ENCODE assay signal across 8 mouse cellular contexts in the genomic region with DNA sequence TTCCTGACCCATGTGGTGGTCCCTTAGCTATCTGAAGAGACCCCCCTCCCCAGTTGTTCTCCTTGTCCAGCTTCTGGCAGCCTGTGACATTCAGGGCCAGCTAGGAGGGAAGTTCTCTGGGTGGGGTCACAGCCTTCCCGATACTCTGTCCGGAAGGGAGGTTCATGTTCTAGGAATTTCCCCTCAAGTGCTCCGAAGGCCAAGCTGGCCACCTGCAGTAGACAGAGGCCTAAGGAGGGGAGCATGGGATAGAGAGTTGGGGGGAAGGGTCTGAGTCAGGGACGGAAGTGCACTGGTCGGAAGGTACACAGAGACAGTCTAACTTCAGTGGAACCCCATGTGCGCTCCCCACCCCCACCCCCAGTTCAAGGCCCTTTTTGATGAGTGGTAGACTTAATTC. TPM values are rescaled to one million over a fixed set of nuclear protein-coding genes. Genes with fewer than 3 reads are reported as not detected.
DNase-seq lines count a peak whose midpoint lies in the region; ATAC-seq and TF ChIP-seq lines count a peak whose summit lies in the region.

No protein-coding gene starts in this region.

- H3K9me3 ChIP-seq in hindbrain, embryonic 11.5 days (ENCODE audit: control insufficient read depth, low read length) = no peaks in the 10 kb centered on the region
- H3K9me3 ChIP-seq in stomach, embryonic 16.5 days (replicated peaks; ENCODE audit: control insufficient read depth, low read length) = no peaks in the 10 kb centered on the region

- 61% methylated on average over 6 of the region's 6 CpGs for WGBS in hindbrain, embryonic 11.5 days
- 24% methylated on average over 6 of the region's 6 CpGs for WGBS in lung, adult 2 months
- WGBS in stomach, embryonic 16.5 days = 38% methylated on average over 6 of the region's 6 CpGs

- DNase-seq in left cerebral cortex, adult 2 months (ENCODE audit: extremely low spot score in 1 of 2, low spot score in 2 of 2) = no peak
- DNase-seq in left cerebral cortex, adult 18-20 months (ENCODE audit: low spot score in 2 of 2) = no peak
- DNase-seq in hindbrain, embryonic 11.5 days (ENCODE audit: low spot score) = no peak
- no peak for DNase-seq in lung, adult 2 months
- DNase-seq in urinary bladder, postnatal 25 days (ENCODE audit: low spot score) = no peak
- no peak for DNase-seq in ovary, postnatal 10 days (ENCODE audit: low spot score)
- DNase-seq in right cerebral cortex, postnatal 36 days (ENCODE audit: low spot score in 2 of 2) = no peak

- no peak for TF ChIP-seq CTCF in left cerebral cortex, adult 2 months (IDR thresholded peaks at IDR 0.05)
- TF ChIP-seq CTCF in lung, adult 2 months (IDR thresholded peaks at IDR 0.05; ENCODE audit: insufficient read depth, low read length) = no peak

- H3K4me3 ChIP-seq in left cerebral cortex, adult 2 months = no peak overlapping the region
- peak overlapping the region; percentile 22 for H3K4me3 ChIP-seq in hindbrain, embryonic 11.5 days (ENCODE audit: low read depth, low read length)
- no peak overlapping the region for H3K4me3 ChIP-seq in lung, adult 2 months (replicated peaks; ENCODE audit: extremely low read depth, low read depth, low read length)
- H3K4me3 ChIP-seq in stomach, embryonic 16.5 days (replicated peaks; ENCODE audit: low read length) = no peak overlapping the region

- H3K4me1 ChIP-seq in hindbrain, embryonic 11.5 days (replicated peaks; ENCODE audit: control insufficient read depth, insufficient read depth, low read length) = peaks cover 34% of the 10 kb centered on the region
- H3K4me1 ChIP-seq in lung, adult 2 months (ENCODE audit: control insufficient read depth, insufficient read depth, low read length) = peaks cover 35% of the 10 kb centered on the region
- peaks cover 18% of the 10 kb centered on the region for H3K4me1 ChIP-seq in stomach, embryonic 16.5 days (ENCODE audit: control insufficient read depth, insufficient read depth, low read length)

- 0 out of 2 replicates have a peak, but pooled peaks have one; percentile 34 for TF ChIP-seq POLR2A in lung, adult 2 months (IDR thresholded peaks at IDR 0.05; ENCODE audit: borderline replicate concordance, extremely low read depth, low read depth, low read length)

- peaks cover 12% of the 10 kb centered on the region for H3K36me3 ChIP-seq in hindbrain, embryonic 11.5 days (ENCODE audit: control insufficient read depth, insufficient read depth, low read length)
- no peaks in the 10 kb centered on the region for H3K36me3 ChIP-seq in stomach, embryonic 16.5 days (ENCODE audit: control insufficient read depth, insufficient read depth, low read length)

- H3K4me2 ChIP-seq in hindbrain, embryonic 11.5 days (replicated peaks; ENCODE audit: low read depth, low read length) = peak overlapping the region; percentile 41
- no peak overlapping the region for H3K4me2 ChIP-seq in stomach, embryonic 16.5 days (ENCODE audit: low read depth, low read length)

- H3K27ac ChIP-seq in left cerebral cortex, adult 2 months = peak overlapping the region; percentile 55; the same call in 1 of the 2 replicates
- peak overlapping the region; percentile 96 for H3K27ac ChIP-seq in hindbrain, embryonic 11.5 days (ENCODE audit: low read depth, low read length)
- peak overlapping the region; percentile 64 for H3K27ac ChIP-seq in stomach, embryonic 16.5 days (ENCODE audit: low read length)

- intact Hi-C loops in left cerebral cortex, adult 2 months (cut with DNase I) = loop anchor here (2.0 kb wide), 3 partner anchors 15 to 125 kb away; no protein-coding TSS in a partner anchor

- peak overlapping the region; percentile 50; the same call in 1 of the 2 replicates for H3K9ac ChIP-seq in hindbrain, embryonic 11.5 days (ENCODE audit: low read depth, low read length)
- no peak overlapping the region for H3K9ac ChIP-seq in stomach, embryonic 16.5 days (ENCODE audit: low read length)

- H3K27me3 ChIP-seq in hindbrain, embryonic 11.5 days (ENCODE audit: control insufficient read depth, insufficient read depth, low read length) = no peaks in the 10 kb centered on the region
- no peaks in the 10 kb centered on the region for H3K27me3 ChIP-seq in stomach, embryonic 16.5 days (ENCODE audit: control insufficient read depth, insufficient read depth, low read length)

- ATAC-seq in hindbrain, embryonic 11.5 days (ENCODE audit: low FRiP score) = no peak
- no peak for ATAC-seq in stomach, embryonic 16.5 days (ENCODE audit: insufficient read depth, low FRiP score)

RNA-seq across cellular contexts. Expression of a gene that starts 17.5 kb away (rescaled TPM):
- under 1 TPM; 0.23 to 0.32 TPM for total RNA-seq in left cerebral cortex, adult 2 months (2021)
- under 1 TPM; 0.30 to 0.87 TPM for total RNA-seq in left cerebral cortex, adult 18-20 months (2021)
- polyA plus RNA-seq in hindbrain, embryonic 11.5 days (2014; fragmentation: Nextera tagmentation; extraction: Ambion mirVana) = 2.5 and 4.7 TPM in 2 replicates
- polyA plus RNA-seq in lung, adult 2 months (2012; rRNA removed) = 15.4 and 18.9 TPM in 2 replicates
- 3.2 and 3.7 TPM in 2 replicates for polyA plus RNA-seq in stomach, embryonic 16.5 days (2015; fragmentation: Nextera tagmentation; extraction: Ambion mirVana)

RNA-seq across cellular contexts. Expression of a gene that starts 25.4 kb away (rescaled TPM):
- total RNA-seq in left cerebral cortex, adult 2 months (2021) = 10 to 100 TPM; 77.6 to 86.8 TPM
- 10 to 100 TPM; 81.2 to 81.3 TPM for total RNA-seq in left cerebral cortex, adult 18-20 months (2021)
- polyA plus RNA-seq in hindbrain, embryonic 11.5 days (2014; fragmentation: Nextera tagmentation; extraction: Ambion mirVana) = 138 and 160 TPM in 2 replicates
- polyA plus RNA-seq in lung, adult 2 months (2012; rRNA removed) = 192 and 233 TPM in 2 replicates
- polyA plus RNA-seq in stomach, embryonic 16.5 days (2015; fragmentation: Nextera tagmentation; extraction: Ambion mirVana) = 51.1 and 65.2 TPM in 2 replicates

RNA-seq across cellular contexts. Expression of a gene that starts 54.9 kb away (rescaled TPM):
- total RNA-seq in left cerebral cortex, adult 2 months (2021) = 1 to 10 TPM in 1 of 2 experiments, under 1 TPM in 1; 0.75 to 1.1 TPM
- total RNA-seq in left cerebral cortex, adult 18-20 months (2021) = under 1 TPM; 0.45 to 0.81 TPM
- 1.0 and 1.2 TPM in 2 replicates for polyA plus RNA-seq in hindbrain, embryonic 11.5 days (2014; fragmentation: Nextera tagmentation; extraction: Ambion mirVana)
- polyA plus RNA-seq in lung, adult 2 months (2012; rRNA removed) = 14.0 and 18.5 TPM in 2 replicates
- 0.14 TPM in 1 of 2 replicates, not detected in the other for polyA plus RNA-seq in stomach, embryonic 16.5 days (2015; fragmentation: Nextera tagmentation; extraction: Ambion mirVana)
